Mouse (Mus musculus): Measurements from ENCODE around the gene Olfr283.

GRCm38 (mm10) chr15:98425188-98425587 is 44.4 kb upstream of the Olfr283 start:
- TF ChIP-seq CTCF (IDR thresholded peaks at IDR 0.05; ENCODE audit: control insufficient read depth, insufficient read depth, low read length), result no peak
- no peak for TF ChIP-seq POLR2A (IDR thresholded peaks at IDR 0.05; ENCODE audit: borderline replicate concordance, control insufficient read depth, low read depth, low read length)
